Mouse (Mus musculus): ENCODE data around the gene Ssh1. TPM values are rescaled to one million over a fixed set of nuclear protein-coding genes. Genes with fewer than 3 reads are reported as not detected.

Gene Ssh1
- 3.2 TPM for polyA plus RNA-seq (2014; fragmentation: Illumina TruSeq; extraction: RNeasy Lipid Tissue Mini Kit (QIAGEN cat#74804); ENCODE audit: low read depth, low replicate concordance)

DNA sequence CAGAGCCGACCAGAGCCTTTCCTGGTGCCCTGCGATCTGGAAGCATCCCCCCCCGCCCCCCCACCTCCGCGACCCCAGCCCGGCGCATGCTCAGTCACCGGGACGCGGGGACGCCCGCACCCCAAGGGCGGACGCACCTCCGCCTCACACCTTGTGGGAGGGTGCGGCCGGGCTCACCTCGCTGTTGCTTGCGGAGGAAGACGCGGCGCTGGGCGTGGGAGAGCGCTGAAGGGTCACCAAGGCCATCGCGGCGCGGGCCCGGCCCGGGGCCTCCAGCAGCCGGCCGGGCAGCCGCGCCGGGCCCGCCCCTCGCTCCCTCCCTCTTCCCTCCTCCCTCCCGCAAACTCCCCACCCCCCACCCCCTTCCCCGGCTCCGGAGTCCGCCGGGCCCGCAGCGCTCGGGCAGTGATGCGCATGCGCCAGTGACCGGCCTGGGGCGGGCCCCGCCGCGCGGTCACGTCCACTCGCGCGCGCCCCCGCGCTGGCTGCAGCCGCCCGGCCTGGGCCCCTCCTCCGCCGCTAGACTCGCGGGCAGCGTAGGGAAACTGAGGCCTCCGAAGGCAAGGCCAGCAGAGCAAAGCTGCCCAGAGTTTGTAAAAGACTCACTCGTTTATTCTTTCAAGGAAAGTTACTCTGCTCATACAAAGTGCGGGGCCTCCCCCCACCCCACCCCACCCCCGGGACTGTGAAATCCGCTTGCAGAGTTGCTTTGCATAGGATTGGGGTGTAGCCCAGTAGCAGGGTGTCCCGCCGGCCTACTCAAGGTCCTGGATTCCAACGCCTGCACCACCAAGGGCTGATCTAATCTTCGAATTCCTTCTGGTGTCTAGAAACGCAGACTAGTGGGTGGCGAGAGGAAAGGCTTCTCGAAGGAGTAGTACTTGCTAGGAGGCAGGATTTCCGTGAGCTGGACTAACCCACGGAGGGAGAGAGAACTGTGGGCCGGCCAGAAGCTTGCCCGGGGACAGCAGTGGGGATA lies at the start of gene Ssh1:
TSS of gene Ssh1 (minus strand) at position 408 of the 979 bp plus-strand sequence.

DNA sequence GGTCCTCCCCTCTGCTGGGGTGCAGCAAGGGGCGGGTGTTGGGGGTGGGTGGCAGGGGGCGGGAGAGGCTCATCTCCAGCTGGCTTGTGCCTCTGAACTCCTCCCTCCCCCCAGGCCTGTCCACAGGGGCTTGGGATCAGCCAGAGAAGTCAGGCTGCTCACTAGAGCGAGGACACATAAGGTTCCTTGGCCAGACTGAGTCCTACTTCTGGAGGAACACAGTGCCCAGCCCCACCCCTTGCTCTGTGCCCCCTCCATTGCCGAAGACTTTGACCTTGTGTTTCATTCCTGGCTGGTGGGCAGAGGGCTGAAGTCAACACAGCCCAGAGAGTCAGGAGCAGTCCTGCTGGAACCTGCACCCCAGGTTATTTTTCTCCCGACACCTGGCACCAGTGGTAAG lies 9.8 kb upstream of the Ssh1 start, which contains the start of gene Dao:
TSS of gene Dao (plus strand) at position 162 of the 400 bp plus-strand sequence.

DNA sequence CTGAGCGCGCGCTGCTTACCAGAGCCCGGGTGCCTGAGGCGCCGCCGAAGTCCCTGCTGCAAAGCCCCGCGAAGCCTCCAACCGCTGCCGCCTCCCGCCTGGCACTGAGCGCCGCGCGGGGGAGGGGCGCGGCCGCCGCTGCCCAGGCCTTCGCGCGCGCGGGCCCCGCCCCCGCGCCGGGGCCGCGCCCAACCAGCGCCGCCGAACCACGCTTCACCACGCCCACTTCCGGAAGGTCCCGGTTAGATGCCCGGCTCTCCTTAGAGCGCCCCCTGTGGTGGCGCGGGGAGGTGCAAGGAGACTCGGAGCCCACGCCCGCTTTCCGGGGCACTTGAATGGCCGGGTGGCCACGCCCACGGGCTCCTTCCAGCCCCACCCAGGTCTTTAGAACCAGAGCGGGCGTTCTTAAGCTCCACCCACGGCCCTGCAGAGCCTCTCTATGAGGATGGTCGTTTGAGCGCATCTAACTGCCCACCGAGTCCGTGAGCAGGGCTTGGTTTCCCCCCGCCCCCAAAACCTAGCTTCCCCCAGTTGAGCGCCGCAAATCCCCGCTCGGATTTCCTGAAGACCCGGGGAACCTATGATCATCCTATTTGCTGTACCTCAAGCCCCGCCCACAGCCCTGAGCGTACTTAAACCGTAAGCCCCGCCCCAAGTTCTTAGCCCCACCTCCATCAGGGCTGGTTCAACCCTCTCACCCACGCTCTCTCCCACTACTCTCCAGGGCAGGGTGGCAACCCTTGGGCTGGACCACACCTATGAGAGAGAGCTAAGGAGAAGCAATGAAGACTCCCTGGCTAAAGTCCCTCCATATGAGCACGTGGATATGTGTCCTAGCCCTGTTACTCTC lies 84.9 kb downstream of the Ssh1 start, which contains the start of gene Coro1c:
TSS of gene Coro1c (minus strand) at position 167 of the 850 bp plus-strand sequence.

Other genes starting within 250 kb of the Ssh1 start
- gene Sart3, start 221.4 kb downstream of the Ssh1 start, polyA plus RNA-seq (2014; fragmentation: Illumina TruSeq; extraction: RNeasy Lipid Tissue Mini Kit (QIAGEN cat#74804); ENCODE audit: low read depth, low replicate concordance) = 1.9 TPM
- 71.2 TPM for gene Iscu, start 221.1 kb downstream of the Ssh1 start, polyA plus RNA-seq (2014; fragmentation: Illumina TruSeq; extraction: RNeasy Lipid Tissue Mini Kit (QIAGEN cat#74804); ENCODE audit: low read depth, low replicate concordance)
- 0.97 TPM for gene Tmem119, start 193.4 kb downstream of the Ssh1 start, polyA plus RNA-seq (2014; fragmentation: Illumina TruSeq; extraction: RNeasy Lipid Tissue Mini Kit (QIAGEN cat#74804); ENCODE audit: low read depth, low replicate concordance)
- not detected for gene Selplg, start 161.2 kb downstream of the Ssh1 start, polyA plus RNA-seq (2014; fragmentation: Illumina TruSeq; extraction: RNeasy Lipid Tissue Mini Kit (QIAGEN cat#74804); ENCODE audit: low read depth, low replicate concordance)
- 11.6 TPM for gene Coro1c, start 85.1 kb downstream of the Ssh1 start, polyA plus RNA-seq (2014; fragmentation: Illumina TruSeq; extraction: RNeasy Lipid Tissue Mini Kit (QIAGEN cat#74804); ENCODE audit: low read depth, low replicate concordance)
- 20.9 TPM for gene Dao, start 9.8 kb upstream of the Ssh1 start, polyA plus RNA-seq (2014; fragmentation: Illumina TruSeq; extraction: RNeasy Lipid Tissue Mini Kit (QIAGEN cat#74804); ENCODE audit: low read depth, low replicate concordance)
- 1.9 TPM for gene Usp30, start 71.6 kb upstream of the Ssh1 start, polyA plus RNA-seq (2014; fragmentation: Illumina TruSeq; extraction: RNeasy Lipid Tissue Mini Kit (QIAGEN cat#74804); ENCODE audit: low read depth, low replicate concordance)
- gene Svop, start 97.7 kb upstream of the Ssh1 start, polyA plus RNA-seq (2014; fragmentation: Illumina TruSeq; extraction: RNeasy Lipid Tissue Mini Kit (QIAGEN cat#74804); ENCODE audit: low read depth, low replicate concordance) = not detected
- gene Alkbh2, start 134.3 kb upstream of the Ssh1 start, polyA plus RNA-seq (2014; fragmentation: Illumina TruSeq; extraction: RNeasy Lipid Tissue Mini Kit (QIAGEN cat#74804); ENCODE audit: low read depth, low replicate concordance) = not detected
- 0.28 TPM for gene Ung, start 136.5 kb upstream of the Ssh1 start, polyA plus RNA-seq (2014; fragmentation: Illumina TruSeq; extraction: RNeasy Lipid Tissue Mini Kit (QIAGEN cat#74804); ENCODE audit: low read depth, low replicate concordance)
- 1.4 TPM for gene Acacb, start 152.6 kb upstream of the Ssh1 start, polyA plus RNA-seq (2014; fragmentation: Illumina TruSeq; extraction: RNeasy Lipid Tissue Mini Kit (QIAGEN cat#74804); ENCODE audit: low read depth, low replicate concordance)